In the genomic region with DNA sequence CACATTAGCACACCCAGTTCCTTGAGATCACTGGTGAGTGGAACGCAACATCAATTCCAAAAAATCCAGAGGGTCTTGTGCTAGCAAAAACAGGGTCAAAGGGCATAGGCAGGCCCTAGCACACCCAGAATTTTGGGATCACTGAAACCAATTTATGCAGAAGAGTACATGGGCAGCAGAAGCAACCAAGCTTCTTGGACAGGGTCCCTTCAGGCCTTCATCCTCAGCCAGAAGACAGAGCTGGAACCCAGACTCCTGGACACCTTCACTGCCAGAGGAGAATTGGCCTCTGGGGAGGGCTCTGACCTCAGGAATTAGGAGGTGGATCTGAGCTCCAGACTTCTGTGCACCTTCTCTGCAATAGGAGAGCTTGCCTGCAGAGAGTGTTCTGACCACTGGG, we compare ENCODE assay signal across 1 mouse cellular context. TPM values are rescaled to one million over a fixed set of nuclear protein-coding genes. Genes with fewer than 3 reads are reported as not detected.
"Had no signal": no experiment of that assay in that cellular context is flagged by ENCODE, and none has a peak within 500 bp of the region (broad histone marks: within the 10 kb centered on the region; RNA-seq: fewer than 3 reads in every experiment).

No protein-coding gene starts in this region.

RNA-seq across cellular contexts. Expression of gene Gm14403, which starts 16.0 kb away (rescaled TPM):
- polyA plus RNA-seq: erythroblast, embryonic 14.5 days had no signal

RNA-seq across cellular contexts. Expression of gene Zfp970, which starts 17.4 kb away (rescaled TPM):
- polyA plus RNA-seq: erythroblast, embryonic 14.5 days had no signal
